Mouse (Mus musculus) G1E-ER4 (cell line): ENCODE results near the gene Map3k5. TPM values are rescaled to one million over a fixed set of nuclear protein-coding genes. Genes with fewer than 3 reads are reported as not detected.

ENCODE experiments used
- GATA1 ChIP-seq: IDR thresholded peaks from one replicate; pipeline ENCODE4 v1.8.0; 2012; ENCODE audit warnings: low read length, inconsistent platforms
- polyA plus RNA-seq: library from polyadenylated mRNA; stranded (reverse); fragments of >175 nt; gene quantifications from 2 replicates; pipeline ENCODE4 v1.2.3, GENCODE M21; 2012

Map3k5 gene
- 0.05 and 0.11 TPM in 2 replicates for polyA plus RNA-seq

DNA sequence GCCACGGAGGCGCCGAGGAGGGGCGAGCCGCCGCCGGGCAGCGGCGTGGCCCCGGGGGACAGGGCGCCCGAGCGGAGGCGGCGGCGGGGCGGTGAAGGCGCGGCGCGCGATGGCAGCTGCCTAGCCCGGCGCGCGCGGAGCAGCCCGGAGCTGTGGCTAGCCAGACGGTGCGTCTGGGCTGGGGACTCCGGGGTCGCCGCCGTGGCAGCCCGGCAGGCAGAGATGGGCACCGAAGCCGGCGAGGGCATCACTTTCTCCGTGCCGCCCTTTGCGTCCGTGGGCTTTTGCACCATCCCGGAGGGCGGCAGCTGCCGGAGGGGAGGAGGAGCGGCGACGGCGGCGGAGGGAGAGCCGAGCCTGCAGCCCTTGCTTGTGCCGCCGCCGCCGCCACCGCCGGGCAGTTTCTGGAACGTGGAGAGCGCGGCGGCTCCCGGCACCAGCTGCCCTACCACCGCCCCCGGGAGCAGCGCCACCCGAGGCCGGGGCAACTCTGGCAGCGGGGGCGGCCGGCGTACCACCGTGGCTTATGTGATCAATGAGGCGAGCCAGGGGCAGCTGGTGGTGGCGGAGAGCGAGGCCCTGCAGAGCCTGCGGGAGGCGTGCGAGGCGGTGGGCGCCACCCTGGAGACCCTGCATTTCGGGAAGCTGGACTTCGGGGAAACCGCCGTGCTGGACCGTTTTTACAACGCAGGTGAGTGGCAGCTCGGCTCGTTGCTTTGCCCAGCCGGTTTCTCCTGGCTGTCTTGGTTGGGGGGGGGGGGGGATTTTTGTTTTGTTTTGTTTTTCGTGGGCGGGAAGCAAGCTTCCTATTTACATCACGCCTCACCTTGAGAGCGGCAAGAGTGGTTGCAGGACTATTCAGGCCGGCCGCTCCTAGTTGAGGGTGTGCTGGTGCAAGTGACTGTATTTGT is at the start of gene Map3k5:
Gene Map3k5, plus strand, starts transcription at position 89 of the 911 bp plus-strand sequence.
- no peak for TF ChIP-seq GATA1

DNA sequence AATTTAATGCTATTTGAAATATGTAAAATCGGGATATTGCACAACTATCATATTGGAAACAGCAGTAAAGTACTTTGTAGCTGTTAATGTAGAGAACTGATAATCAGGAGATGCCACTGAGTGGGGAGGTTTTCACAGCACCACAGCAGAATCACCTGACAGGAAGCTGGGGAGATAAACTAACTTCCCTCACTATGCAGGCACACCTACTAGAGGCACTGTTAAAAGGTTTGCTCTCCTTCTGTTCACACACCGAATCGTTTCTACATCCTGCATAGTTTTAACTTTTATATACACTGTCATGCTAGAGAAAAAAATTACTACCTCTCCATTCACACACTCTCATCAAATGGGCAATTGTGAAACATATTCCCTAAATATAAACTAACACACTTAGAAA is 48.0 kb upstream of the Map3k5 start:
- TF ChIP-seq GATA1, result peak; percentile 50

DNA sequence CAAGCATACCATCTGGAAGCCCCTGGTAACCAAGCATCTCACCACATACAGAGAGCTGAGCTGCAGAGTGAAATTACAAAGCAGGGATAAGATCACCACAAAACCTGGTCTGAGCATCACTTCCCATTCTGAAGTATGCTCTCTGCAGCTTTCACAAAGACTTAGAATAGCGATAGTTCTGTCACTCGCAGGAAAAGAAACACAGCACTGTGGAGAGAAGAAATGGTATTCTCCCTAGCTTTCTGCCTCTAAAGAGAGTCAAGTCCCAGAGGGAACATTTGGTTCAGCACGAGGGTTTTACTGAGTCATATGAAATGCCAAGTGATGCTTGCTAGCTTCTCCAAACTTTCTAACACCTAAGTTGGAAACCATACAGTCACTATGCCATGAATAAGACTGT is 44.4 kb upstream of the Map3k5 start:
- no peak for TF ChIP-seq GATA1

DNA sequence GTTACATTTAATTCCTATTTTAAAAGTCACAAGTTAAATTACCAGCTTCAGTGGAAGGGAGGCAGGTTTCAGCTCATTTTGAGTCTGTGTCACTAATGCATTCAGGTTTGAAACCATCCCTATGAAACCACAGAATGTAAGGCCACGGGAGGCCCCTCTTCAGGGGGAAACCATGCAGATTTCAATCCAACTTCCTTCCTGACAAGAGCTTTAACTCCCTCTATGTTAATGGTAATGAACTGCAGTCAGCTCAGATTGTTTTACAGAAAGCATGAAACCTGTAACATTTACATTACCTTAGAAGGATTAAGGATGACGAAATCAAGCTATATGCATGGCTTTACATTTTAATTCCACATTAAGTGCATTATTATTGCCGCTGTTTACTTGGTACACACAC is 42.6 kb upstream of the Map3k5 start:
- TF ChIP-seq GATA1, result no peak

DNA sequence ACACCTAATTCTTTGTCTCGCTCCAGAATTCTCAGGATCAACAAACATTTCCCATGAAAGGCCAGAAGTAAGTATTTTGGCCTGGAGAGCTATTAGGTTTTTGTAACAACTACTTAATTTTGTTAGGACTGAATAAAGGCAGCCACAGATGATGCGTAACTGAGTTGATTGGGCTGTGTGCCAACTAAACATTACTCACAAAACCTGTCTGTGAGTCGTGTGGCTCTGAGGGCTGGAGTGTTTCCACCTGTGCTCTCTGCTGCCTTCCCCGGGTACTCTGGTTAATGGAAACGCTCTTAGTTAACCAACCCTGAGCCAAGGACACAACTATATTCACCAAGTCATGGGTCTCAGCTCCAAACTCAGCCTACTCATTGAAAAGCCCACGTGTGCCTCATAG is 41.1 kb upstream of the Map3k5 start:
- TF ChIP-seq GATA1, result no peak

DNA sequence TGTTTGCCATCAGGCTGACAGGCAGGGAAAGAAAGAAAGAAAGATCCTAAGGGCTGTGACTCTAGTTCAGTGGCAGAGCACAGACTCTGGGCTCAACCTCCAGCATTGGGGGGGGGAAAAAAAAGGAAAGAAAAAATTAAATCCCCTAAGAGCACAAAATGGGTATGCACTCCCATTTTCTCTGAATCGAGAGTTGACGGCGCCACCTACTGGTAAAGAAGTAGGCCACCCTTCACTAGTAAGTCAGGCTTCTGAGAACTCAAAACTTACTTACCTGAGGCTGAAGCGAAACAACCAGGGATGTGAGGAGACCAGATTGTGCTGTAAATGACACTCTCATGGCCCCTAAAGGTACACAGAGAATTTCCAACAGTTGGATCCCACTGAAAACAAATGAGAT is 40.3 kb upstream of the Map3k5 start:
- TF ChIP-seq GATA1, result no peak

DNA sequence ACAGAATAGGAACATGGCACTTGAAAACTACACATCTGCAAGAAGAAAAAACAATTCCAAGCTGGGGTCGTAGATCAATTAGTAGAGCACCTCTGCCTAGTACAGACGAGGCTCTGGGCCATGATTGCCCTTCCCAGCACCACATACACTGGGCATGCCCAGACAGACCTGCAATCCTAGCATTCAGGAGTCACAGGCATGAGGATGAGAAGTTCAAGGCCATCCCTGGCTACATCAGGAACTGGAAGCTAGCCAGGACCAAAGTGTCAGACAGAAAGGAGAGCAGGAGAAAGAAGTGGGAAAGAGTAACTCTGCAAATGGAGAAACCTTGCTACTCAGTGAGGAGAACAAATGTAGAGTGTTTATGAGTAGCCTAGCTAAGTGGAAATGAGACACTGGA is 34.1 kb upstream of the Map3k5 start:
- TF ChIP-seq GATA1, result no peak

DNA sequence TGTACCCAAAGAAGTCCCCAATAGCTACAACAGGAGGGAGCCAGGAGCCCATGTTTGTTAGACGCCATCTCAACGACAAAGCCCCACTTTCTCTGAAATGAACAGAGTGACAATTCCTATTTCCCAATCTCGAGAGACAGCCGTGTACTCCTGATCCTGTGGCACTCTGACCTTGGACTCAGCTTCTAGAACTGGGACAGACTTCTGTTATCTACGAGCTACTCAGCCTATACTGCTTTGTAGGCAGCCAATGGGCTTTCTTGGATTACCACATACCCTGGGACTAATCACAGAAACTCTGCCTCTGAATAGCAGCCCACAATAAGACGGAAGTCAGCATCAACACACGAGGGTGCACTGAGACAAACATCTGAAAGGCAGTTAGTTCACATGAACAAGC is 32.3 kb upstream of the Map3k5 start:
- no peak for TF ChIP-seq GATA1

DNA sequence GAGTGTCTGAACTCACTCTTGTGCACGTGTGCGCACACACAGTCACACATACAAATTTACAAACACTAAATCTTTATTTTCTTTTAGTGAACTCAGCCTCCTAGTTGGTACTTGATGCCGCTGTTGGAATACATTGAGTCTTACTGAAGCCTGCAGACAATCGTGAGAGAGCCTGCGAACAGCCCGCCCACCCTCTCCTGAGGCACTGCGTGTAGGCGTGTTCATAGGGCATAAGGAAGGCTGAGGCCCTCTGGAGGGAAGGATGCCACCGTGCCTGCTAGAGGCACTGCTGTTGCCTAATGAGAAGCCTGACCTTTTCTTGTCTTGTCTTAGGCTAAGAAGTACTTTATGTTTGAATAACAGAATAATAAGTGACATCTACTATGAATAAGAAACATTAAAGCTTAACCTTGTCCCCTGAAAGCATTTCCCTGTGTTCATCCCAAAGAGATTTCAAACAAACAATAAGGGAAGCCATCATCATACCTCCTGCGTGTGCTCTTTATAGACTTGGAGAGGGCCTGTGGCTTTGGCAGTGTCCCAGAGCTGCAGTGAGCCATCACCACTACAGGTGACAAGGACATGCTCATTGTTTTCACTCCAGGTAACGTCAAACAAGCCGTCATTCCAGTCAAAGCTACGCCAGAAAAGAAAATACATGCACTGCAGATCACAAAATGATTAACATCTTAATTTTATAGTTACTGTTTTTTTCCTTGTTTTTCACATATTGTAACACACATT is 30.0 kb upstream of the Map3k5 start:
- no peak for TF ChIP-seq GATA1

DNA sequence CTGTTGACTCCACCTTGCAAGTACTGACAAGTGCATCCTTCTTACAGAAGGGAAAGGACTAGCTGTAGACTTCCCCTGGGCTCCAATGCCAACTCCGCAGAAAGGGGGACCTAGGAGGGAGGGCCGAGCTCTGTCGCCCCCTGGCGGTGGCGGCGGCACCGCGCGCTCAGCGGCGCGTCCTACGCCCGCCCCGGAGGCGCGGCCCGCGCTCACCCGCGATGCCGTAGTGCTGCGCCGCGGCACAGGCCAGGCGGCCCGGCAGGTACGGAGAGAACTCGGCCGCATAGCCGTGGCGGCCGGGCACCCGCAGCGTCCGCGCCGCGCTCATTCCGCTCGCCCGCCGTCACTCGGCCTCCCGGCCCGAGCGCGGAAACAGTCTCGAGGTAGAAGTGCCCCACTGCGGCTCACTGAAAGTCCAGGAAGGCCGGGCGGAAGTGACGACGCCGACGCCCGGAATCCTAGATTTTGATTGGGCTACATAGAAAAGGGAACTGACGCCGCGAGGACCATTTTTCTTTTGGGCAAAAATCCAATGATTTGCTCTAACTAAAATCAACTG is 26.9 kb upstream of the Map3k5 start, which contains the start of gene Pex7:
Gene Pex7, minus strand, starts transcription at position 444 of the 559 bp plus-strand sequence.
- TF ChIP-seq GATA1, result no peak

DNA sequence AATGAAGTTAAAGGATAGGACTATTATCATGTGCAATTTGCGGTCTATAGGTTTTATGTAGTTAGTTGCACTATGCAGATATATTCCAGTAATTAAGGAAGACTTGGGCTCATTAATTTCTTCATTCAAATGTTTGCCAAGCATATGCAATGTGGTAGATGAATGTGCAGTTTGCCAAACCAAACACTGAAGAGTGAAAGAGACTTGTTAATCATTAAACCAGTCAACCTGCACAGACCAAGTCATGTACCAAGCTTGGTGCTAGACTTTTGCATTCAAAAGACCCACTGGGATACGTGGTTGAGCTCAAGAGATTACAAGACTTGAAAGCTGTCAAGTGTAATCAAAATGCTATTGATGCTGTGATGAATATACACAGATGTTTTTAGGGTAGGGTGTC is 26.2 kb upstream of the Map3k5 start:
- TF ChIP-seq GATA1, result no peak

DNA sequence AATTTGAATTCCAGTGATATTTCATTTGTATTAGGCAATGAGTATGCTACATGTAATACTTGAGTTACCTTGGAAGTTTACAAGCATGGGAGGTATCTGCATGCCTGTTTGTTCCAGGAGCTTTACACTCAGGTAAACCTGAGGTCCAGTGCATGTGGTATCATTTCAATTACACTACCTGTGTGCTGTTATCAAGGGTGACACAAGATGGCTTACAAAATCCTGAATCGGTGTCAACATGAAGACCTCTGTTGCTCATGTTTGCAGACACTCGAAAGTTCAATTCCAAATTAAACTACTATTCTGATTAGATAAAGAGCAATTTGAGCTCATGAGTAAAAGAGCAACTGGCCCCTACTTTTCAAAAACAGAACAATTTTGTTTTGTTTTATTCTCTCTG is 23.8 kb upstream of the Map3k5 start:
- TF ChIP-seq GATA1, result no peak

DNA sequence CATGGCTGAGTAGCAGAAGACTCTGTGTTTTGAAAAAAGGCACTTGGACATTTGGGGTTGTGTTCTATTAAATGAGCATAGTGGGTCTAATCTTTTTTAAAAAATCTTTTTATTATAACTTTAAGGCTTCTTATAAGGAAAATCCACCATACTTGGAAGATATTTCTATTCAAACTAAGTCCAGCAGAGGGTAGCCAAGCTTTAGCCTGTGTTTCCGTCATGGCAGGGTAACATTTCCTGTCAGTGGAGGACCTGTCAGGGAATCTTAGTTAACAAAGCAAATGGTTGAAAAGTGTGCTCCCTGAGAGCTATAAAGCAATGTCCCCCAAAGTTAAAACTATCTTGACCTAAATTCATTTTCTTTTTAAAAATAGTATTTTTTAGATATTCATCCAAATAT is 22.7 kb upstream of the Map3k5 start:
- no peak for TF ChIP-seq GATA1

DNA sequence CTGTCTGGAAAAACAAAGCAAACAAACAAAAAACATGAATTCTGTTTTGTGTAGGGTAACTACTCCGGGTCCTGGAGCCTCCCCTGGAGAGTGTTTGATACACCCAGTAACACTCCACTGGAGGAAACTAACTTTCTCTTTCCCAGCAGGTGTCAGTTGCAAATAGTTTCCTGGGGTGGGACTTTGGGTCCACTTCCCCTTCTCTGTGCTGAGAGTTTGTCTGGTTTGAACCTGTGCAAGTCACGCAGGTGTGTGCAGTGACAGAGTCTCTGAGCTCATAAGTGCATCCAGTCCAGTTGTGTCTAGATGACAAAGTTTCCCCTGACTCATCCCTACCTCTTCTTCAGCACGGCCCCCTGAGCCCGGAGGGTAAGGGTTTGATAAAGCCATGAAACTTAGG is 20.5 kb upstream of the Map3k5 start:
- no peak for TF ChIP-seq GATA1

DNA sequence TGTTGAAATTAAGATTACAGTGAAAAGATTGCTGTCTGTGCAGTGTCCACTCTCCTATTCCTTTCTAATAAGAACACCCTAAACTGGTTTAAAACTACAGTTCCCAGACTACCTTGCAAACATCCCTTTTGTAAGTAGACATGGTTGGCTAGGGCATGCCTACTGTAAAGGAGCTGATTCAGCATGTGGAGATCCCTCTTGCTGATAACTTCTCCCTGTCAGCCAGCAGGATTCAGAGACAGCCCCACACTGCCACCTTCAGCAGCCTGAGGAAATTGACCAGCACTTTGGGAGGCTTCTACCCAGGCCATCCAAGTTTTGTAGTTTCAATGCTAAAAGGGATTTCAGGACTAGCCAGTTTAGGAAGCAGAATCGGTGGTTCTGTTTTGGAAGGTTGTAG is 19.0 kb upstream of the Map3k5 start:
- peak; percentile 67 for TF ChIP-seq GATA1

DNA sequence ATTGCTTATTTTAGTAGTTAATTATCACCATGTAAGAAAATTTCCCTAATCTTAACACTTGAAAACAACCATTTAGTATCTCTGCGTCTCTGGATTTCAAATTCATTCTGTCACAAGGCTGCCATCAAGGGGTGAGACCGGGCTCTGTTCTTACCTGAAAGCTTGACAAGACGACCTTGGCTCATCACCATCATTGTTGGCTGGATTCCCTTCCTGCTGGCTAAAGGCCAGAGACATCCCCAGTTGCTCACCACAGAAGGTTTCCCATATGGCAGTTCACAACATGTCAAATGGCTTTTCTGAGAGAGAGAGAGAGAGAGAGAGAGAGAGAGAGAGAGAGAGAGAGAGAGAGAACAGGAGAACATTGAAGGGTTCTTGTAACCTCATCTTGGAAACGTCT is 11.9 kb upstream of the Map3k5 start:
- no peak for TF ChIP-seq GATA1

DNA sequence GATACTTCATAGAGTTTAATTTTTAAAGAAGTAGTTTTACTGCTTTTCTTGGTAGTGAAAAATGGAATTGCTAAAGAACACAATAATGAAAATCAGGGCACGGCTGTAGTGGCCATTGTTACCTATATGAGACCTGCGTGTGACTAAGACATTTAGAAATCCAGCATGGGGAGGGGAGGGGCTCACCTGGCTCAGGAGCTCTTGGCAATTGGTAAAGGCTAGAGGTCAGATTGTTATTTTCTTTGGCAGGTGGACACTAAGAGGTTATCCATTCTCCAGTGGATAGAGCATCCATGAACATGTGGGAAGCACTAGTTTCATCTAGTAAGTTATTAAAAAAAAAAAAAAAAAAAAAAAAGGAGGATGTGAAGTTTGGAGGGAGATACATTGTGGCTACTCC is 10.0 kb upstream of the Map3k5 start:
- no peak for TF ChIP-seq GATA1
